Mouse (Mus musculus): ENCODE results near the gene Cd44.

DNA sequence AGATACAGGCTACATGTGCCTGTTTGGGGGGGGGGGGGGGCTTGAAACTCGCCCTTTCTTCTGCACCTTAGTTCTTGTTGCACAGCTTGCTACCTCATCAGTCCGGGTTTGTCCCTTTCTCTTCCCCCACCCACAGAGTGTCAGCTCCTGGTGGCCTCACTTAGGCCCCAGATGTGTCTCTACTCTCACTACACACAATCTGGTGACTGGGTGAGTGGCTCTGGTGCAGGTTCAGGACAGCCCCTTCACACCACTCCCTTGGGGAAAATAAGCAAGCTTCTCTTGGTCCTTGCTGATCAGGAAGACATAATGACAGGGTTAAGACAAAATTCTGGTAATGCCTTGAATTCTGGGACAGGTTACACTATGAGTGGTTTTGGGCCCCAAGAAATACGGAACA, 11.0 kb upstream of the Cd44 start:
- TF ChIP-seq CTCF (IDR thresholded peaks at IDR 0.05; ENCODE audit: borderline replicate concordance, control insufficient read depth, extremely low read depth, insufficient read depth, low read length, poor library complexity) (no peak), POLR2A (IDR thresholded peaks at IDR 0.05; ENCODE audit: control insufficient read depth, extremely low read depth, insufficient read depth, low read length, poor library complexity) (no peak)

Measured in thymus, adult 2 months (tissue).